Mouse (Mus musculus) MEL (cell line): ENCODE data around the gene Bicral. TPM values are rescaled to one million over a fixed set of nuclear protein-coding genes. Genes with fewer than 3 reads are reported as not detected.

Experiments used
- DNase-seq: peaks from one replicate; pipeline ENCODE4 v3.0.0; 2011; ENCODE audit warnings: low read depth, low spot score
- H3K27ac ChIP-seq: 2 replicates; pipeline ENCODE4 v1.5.1; 2012; ENCODE audit warnings: low read depth, mild to moderate bottlenecking, control low read depth, low read length, moderate library complexity; ENCODE audit not compliant: control insufficient read depth
- H3K27me3 ChIP-seq, 2 experiments: fragments of 150-350 bp in 1 of 2; sonication (generic) in 1 of 2; 2 replicates each; pipeline ENCODE4 v1.6.1; 2012; ENCODE audit warnings: low read length in 2 of 2, mild to moderate bottlenecking in 2 of 2, improper control_type of control experiment in 1 of 2, moderate library complexity in 1 of 2; ENCODE audit not compliant: insufficient read depth in 2 of 2, control insufficient read depth in 1 of 2
- H3K36me3 ChIP-seq, 2 experiments: 2 replicates each; pipeline ENCODE4 v1.6.1; 2012 to 2014; ENCODE audit warnings: low read length in 2 of 2, improper control_type of control experiment in 1 of 2, inconsistent platforms in 1 of 2, mild to moderate bottlenecking in 1 of 2; ENCODE audit not compliant: insufficient read depth in 2 of 2, control insufficient read depth in 1 of 2
- H3K4me1 ChIP-seq, 2 experiments: fragments of 150-350 bp in 1 of 2; sonication (generic) in 1 of 2; 2 replicates each; pipeline ENCODE4 v1.6.1; 2012; ENCODE audit warnings: low read length in 2 of 2, improper control_type of control experiment in 1 of 2, mild to moderate bottlenecking in 1 of 2; ENCODE audit not compliant: insufficient read depth in 2 of 2, control insufficient read depth in 1 of 2
- H3K4me3 ChIP-seq, 2 experiments: fragments of 150-350 bp in 1 of 2; sonication (generic) in 1 of 2; 2 replicates each; pipeline ENCODE4 v1.5.1; 2012; ENCODE audit warnings: low read depth in 2 of 2, low read length in 2 of 2, mild to moderate bottlenecking in 2 of 2, moderate library complexity in 2 of 2, control low read depth in 1 of 2, improper control_type of control experiment in 1 of 2; ENCODE audit not compliant: control insufficient read depth in 1 of 2, insufficient read depth in 1 of 2
- H3K79me2 ChIP-seq: 2 replicates; pipeline ENCODE4 v1.6.1; 2012; ENCODE audit warnings: mild to moderate bottlenecking, low read length, moderate library complexity; ENCODE audit not compliant: control insufficient read depth, poor library complexity, insufficient read depth
- H3K9ac ChIP-seq: 2 replicates; pipeline ENCODE4 v1.6.1; 2012; ENCODE audit warnings: low read depth, mild to moderate bottlenecking, control low read depth, low read length, moderate library complexity; ENCODE audit not compliant: control insufficient read depth, poor library complexity, severe bottlenecking
- H3K9me3 ChIP-seq: fragments of 150-350 bp; sonication (generic); replicated peaks from 2 replicates; pipeline ENCODE4 v1.6.1; 2012; ENCODE audit warnings: mild to moderate bottlenecking, low read length, improper control_type of control experiment, moderate library complexity; ENCODE audit not compliant: insufficient read depth
- CHD1 ChIP-seq: IDR thresholded peaks from 2 replicates; pipeline ENCODE4 v1.6.1; 2012; ENCODE audit warnings: low read depth, mild to moderate bottlenecking, inconsistent platforms, low read length, improper control_type of control experiment
- CHD2 ChIP-seq: IDR thresholded peaks from 2 replicates; pipeline ENCODE4 v1.6.1; 2011; ENCODE audit warnings: low read length, improper control_type of control experiment
- CTCF ChIP-seq, 3 experiments: IDR thresholded peaks in 2 of 3; conservative IDR thresholded peaks in 1 of 3; 2 replicates each; pipeline ENCODE4 v1.5.1; 2011 to 2012; ENCODE audit warnings: low read length in 3 of 3, low read depth in 2 of 3, mild to moderate bottlenecking in 2 of 3, improper control_type of control experiment in 1 of 3, inconsistent platforms in 1 of 3, mixed read lengths in 1 of 3, moderate library complexity in 1 of 3; ENCODE audit not compliant: control insufficient read depth in 1 of 3, insufficient read depth in 1 of 3, poor library complexity in 1 of 3, severe bottlenecking in 1 of 3
- ELF1 ChIP-seq: IDR thresholded peaks from 2 replicates; pipeline ENCODE4 v1.6.1; 2014; ENCODE audit warnings: low read depth, mild to moderate bottlenecking, inconsistent platforms, low read length, improper control_type of control experiment, moderate library complexity
- EP300 ChIP-seq, 2 experiments: IDR thresholded peaks; 2 replicates each; pipeline ENCODE4 v1.6.1; 2011; ENCODE audit warnings: improper control_type of control experiment in 2 of 2, low read length in 2 of 2, low read depth in 1 of 2, mild to moderate bottlenecking in 1 of 2
- ETS1 ChIP-seq: IDR thresholded peaks from 2 replicates; pipeline ENCODE4 v1.6.1; 2012; ENCODE audit warnings: low read depth, mild to moderate bottlenecking, inconsistent platforms, low read length, improper control_type of control experiment, moderate library complexity
- GABPA ChIP-seq: IDR thresholded peaks from 2 replicates; pipeline ENCODE4 v1.6.1; 2012; ENCODE audit warnings: low read depth, mild to moderate bottlenecking, inconsistent platforms, low read length, improper control_type of control experiment, moderate library complexity
- GATA1 ChIP-seq: IDR thresholded peaks from 2 replicates; pipeline ENCODE4 v1.6.1; 2011; ENCODE audit warnings: low read depth, low read length, improper control_type of control experiment
- HCFC1 ChIP-seq: IDR thresholded peaks from 2 replicates; pipeline ENCODE4 v1.6.1; 2012; ENCODE audit warnings: low read depth, mild to moderate bottlenecking, inconsistent platforms, low read length, improper control_type of control experiment, moderate library complexity
- JUND ChIP-seq: IDR thresholded peaks from 2 replicates; pipeline ENCODE4 v1.6.1; 2011; ENCODE audit warnings: low read depth, mild to moderate bottlenecking, improper control_type of control experiment, low read length
- KAT2A ChIP-seq: conservative IDR thresholded peaks from 2 replicates; pipeline ENCODE4 v1.6.1; 2012; ENCODE audit warnings: low read depth, low read length, improper control_type of control experiment, inconsistent platforms
- MAFK ChIP-seq: IDR thresholded peaks from 2 replicates; pipeline ENCODE4 v1.6.1; 2011; ENCODE audit warnings: low read depth, mild to moderate bottlenecking, low read length, improper control_type of control experiment, borderline replicate concordance
- MAX ChIP-seq: IDR thresholded peaks from 2 replicates; pipeline ENCODE4 v1.6.1; 2011; ENCODE audit warnings: low read length, improper control_type of control experiment
- MAZ ChIP-seq: IDR thresholded peaks from 2 replicates; pipeline ENCODE4 v1.6.1; 2012; ENCODE audit warnings: low read depth, mild to moderate bottlenecking, inconsistent platforms, low read length, improper control_type of control experiment
- MEF2A ChIP-seq: IDR thresholded peaks from 2 replicates; pipeline ENCODE4 v1.6.1; 2014; ENCODE audit warnings: low read depth, mild to moderate bottlenecking, inconsistent platforms, low read length, improper control_type of control experiment; ENCODE audit not compliant: poor library complexity, insufficient replicate concordance, severe bottlenecking; ENCODE audit errors: extremely low read depth
- MXI1 ChIP-seq: IDR thresholded peaks from 2 replicates; pipeline ENCODE4 v1.6.1; 2011; ENCODE audit warnings: mild to moderate bottlenecking, low read depth, low read length, improper control_type of control experiment
- MYB ChIP-seq: IDR thresholded peaks from 2 replicates; pipeline ENCODE4 v1.6.1; 2011; ENCODE audit warnings: mild to moderate bottlenecking, low read depth, low read length, improper control_type of control experiment
- MYC ChIP-seq: IDR thresholded peaks from 2 replicates; pipeline ENCODE4 v1.6.1; 2011; ENCODE audit warnings: low read depth, mild to moderate bottlenecking, low read length, improper control_type of control experiment, moderate library complexity
- NELFE ChIP-seq: IDR thresholded peaks from 2 replicates; pipeline ENCODE4 v1.6.1; 2011; ENCODE audit warnings: low read depth, low read length, improper control_type of control experiment
- NRF1 ChIP-seq: IDR thresholded peaks from 2 replicates; pipeline ENCODE4 v1.6.1; 2014; ENCODE audit warnings: low read depth, mild to moderate bottlenecking, inconsistent platforms, low read length, improper control_type of control experiment, moderate library complexity; ENCODE audit not compliant: poor library complexity, insufficient read depth, severe bottlenecking
- POLR2A ChIP-seq, 2 experiments: IDR thresholded peaks; 2 replicates each; pipeline ENCODE4 v1.6.1; 2011 to 2012; ENCODE audit warnings: low read length in 2 of 2, mild to moderate bottlenecking in 2 of 2, control low read depth in 1 of 2, improper control_type of control experiment in 1 of 2, low read depth in 1 of 2, moderate library complexity in 1 of 2; ENCODE audit not compliant: control insufficient read depth in 1 of 2, insufficient read depth in 1 of 2, poor library complexity in 1 of 2
- POLR2AphosphoS2 ChIP-seq: IDR thresholded peaks from 2 replicates; pipeline ENCODE4 v1.6.1; 2011; ENCODE audit warnings: low read length, improper control_type of control experiment
- RAD21 ChIP-seq: IDR thresholded peaks from 2 replicates; pipeline ENCODE4 v1.6.1; 2011; ENCODE audit warnings: mild to moderate bottlenecking, low read depth, low read length, improper control_type of control experiment
- RCOR1 ChIP-seq: IDR thresholded peaks from 2 replicates; pipeline ENCODE4 v1.6.1; 2012; ENCODE audit warnings: low read depth, mild to moderate bottlenecking, inconsistent platforms, low read length, improper control_type of control experiment
- SIN3A ChIP-seq: IDR thresholded peaks from 2 replicates; pipeline ENCODE4 v1.6.1; 2012; ENCODE audit warnings: low read length, improper control_type of control experiment, inconsistent platforms
- SMC3 ChIP-seq: IDR thresholded peaks from 2 replicates; pipeline ENCODE4 v1.6.1; 2011; ENCODE audit warnings: low read depth, low read length, improper control_type of control experiment
- TAL1 ChIP-seq: IDR thresholded peaks from 2 replicates; pipeline ENCODE4 v1.6.1; 2012; ENCODE audit warnings: mild to moderate bottlenecking, inconsistent platforms, low read length, moderate library complexity, mixed read lengths
- TBP ChIP-seq: IDR thresholded peaks from 2 replicates; pipeline ENCODE4 v1.8.0; 2011; ENCODE audit warnings: low read depth, low read length, improper control_type of control experiment
- TCF12 ChIP-seq: IDR thresholded peaks from 2 replicates; pipeline ENCODE4 v1.6.1; 2014; ENCODE audit warnings: low read depth, mild to moderate bottlenecking, inconsistent platforms, low read length, improper control_type of control experiment, moderate library complexity
- UBTF ChIP-seq: IDR thresholded peaks from 2 replicates; pipeline ENCODE4 v1.6.1; 2012; ENCODE audit warnings: low read depth, mild to moderate bottlenecking, inconsistent platforms, low read length, improper control_type of control experiment, moderate library complexity, borderline replicate concordance; ENCODE audit not compliant: insufficient read depth
- USF1 ChIP-seq: IDR thresholded peaks from 2 replicates; pipeline ENCODE4 v1.6.1; 2014; ENCODE audit warnings: low read depth, mild to moderate bottlenecking, inconsistent platforms, low read length, improper control_type of control experiment, moderate library complexity
- USF2 ChIP-seq, 2 experiments: IDR thresholded peaks; 2 replicates each; pipeline ENCODE4 v1.6.1; 2011 to 2012; ENCODE audit warnings: improper control_type of control experiment in 2 of 2, low read length in 2 of 2, borderline replicate concordance in 1 of 2, inconsistent platforms in 1 of 2, low read depth in 1 of 2, mild to moderate bottlenecking in 1 of 2; ENCODE audit not compliant: insufficient read depth in 1 of 2
- ZC3H11A ChIP-seq: IDR thresholded peaks from 2 replicates; pipeline ENCODE4 v1.6.1; 2012; ENCODE audit warnings: low read depth, mild to moderate bottlenecking, inconsistent platforms, low read length, improper control_type of control experiment
- ZKSCAN1 ChIP-seq: IDR thresholded peaks from 2 replicates; pipeline ENCODE4 v1.6.1; 2012; ENCODE audit warnings: low read depth, mild to moderate bottlenecking, inconsistent platforms, low read length, improper control_type of control experiment, moderate library complexity
- ZMIZ1 ChIP-seq: IDR thresholded peaks from 2 replicates; pipeline ENCODE4 v1.6.1; 2012; ENCODE audit warnings: low read depth, mild to moderate bottlenecking, inconsistent platforms, low read length, improper control_type of control experiment, moderate library complexity
- polyA plus RNA-seq, 2 experiments: library from polyadenylated mRNA; stranded (reverse) in 1 of 2; unstranded in 1 of 2; fragments of >175 nt in 1 of 2; fragments of >200 nt in 1 of 2; gene quantifications; 2 replicates each; pipeline versions ENCODE4 v1.2.1 to v1.2.4; 2012; ENCODE audit warnings: low replicate concordance in 2 of 2, low read depth in 1 of 2; ENCODE audit not compliant: insufficient read length in 2 of 2, insufficient read depth in 1 of 2, missing spikeins in 1 of 2
- total RNA-seq: library from RNA; depleted of rRNA; stranded (reverse); fragments of 300-350 nt; gene quantifications from 2 replicates; pipeline ENCODE4 v1.2.3, GENCODE M21; 2012

Gene Bicral
- total and polyA plus RNA-seq, 3 experiments, result 3.7 to 6.9 TPM; not detected in 1

DNA sequence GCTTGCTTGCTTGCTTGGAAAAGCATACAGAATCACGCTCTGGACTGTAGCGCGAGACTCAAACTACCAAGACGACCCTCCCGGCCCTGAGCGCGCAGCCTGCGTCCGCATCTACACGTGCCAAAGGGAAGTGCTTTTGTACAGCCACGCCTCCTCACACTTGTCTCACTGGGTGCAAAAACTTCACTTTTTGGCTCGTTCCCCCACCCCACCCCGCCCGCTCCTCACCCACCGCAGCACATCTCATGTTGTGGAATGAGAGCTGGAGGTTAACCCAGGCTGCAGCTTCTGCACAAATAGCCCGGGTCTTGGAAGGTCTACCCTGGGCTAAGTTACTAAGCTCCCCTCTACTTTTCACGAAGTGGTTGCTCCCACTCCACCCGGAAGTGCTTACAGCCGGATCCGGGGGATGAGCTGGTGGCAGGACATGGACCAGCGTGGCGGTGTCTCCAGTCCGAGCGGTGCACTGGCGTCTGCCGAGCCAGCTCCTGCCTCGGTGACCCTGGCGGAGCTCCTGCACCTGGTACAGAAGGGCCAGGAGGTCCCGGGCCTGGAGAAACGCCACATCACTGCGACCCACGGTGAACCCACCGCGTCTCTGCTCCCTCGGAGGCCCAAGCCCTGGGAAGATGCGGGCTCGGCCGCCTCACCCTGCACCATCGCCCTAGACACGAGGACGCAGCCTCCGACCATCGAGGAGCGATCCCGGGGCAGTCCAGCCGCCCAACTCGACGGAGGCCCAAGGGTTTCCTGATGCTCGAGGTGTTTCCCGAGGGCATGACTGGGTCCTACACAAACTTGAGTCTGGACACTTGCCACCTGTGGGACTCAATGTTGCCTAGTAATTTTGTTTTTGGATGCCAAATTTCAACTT lies 85.6 kb downstream of the Bicral start, which contains the start of gene 2310039H08Rik:
2310039H08Rik (plus strand) TSS at position 232 of the 874 bp plus-strand sequence.
- no peaks in the 10 kb centered on the region for H3K9me3 ChIP-seq
- peak; percentile 96 for DNase-seq
- H3K9ac ChIP-seq, result peak within 1 kb of the TSS; percentile 96
- H3K4me3 ChIP-seq, result peak within 1 kb of the TSS; percentile 69 to 91
- H3K27me3 ChIP-seq, result no peaks in the 10 kb centered on the region
- H3K4me1 ChIP-seq, result peaks cover 0 to 7% of the 10 kb centered on the region in 2 experiments; a peak in 1 of 4 replicates
- peaks cover 10% of the 10 kb centered on the region for H3K79me2 ChIP-seq
- peak within 1 kb of the TSS; percentile 90 for H3K27ac ChIP-seq
- H3K36me3 ChIP-seq, result no peaks in the 10 kb centered on the region; a peak in 1 of 4 replicates
- TF ChIP-seq MAX (peak; percentile 94), POLR2AphosphoS2 (peak; percentile 73; the same call in 1 of the 2 replicates), TBP (peak; percentile 82), NELFE (peak; percentile 92), ZKSCAN1 (no peak), MAFK (no peak), ZMIZ1 (peak; percentile 89), POLR2A (IDR thresholded peaks at IDR 0.05; ENCODE audit: control insufficient read depth in 1 of 2, insufficient read depth in 1 of 2, low read depth in 1 of 2, low read length in 2 of 2, poor library complexity in 1 of 2) (peak; percentile 67 to 93), ETS1 (no peak; the same call in 1 of the 2 replicates), GABPA (no peak), RCOR1 (no peak), HCFC1 (peak; percentile 89), TAL1 (no peak), USF2 (IDR thresholded peaks at IDR 0.05; ENCODE audit: borderline replicate concordance in 1 of 2, insufficient read depth in 1 of 2, low read depth in 1 of 2, low read length in 2 of 2) (no peak), UBTF (peak; percentile 73; the same call in 1 of the 2 replicates), TCF12 (peak; percentile 43; the same call in 1 of the 2 replicates), RAD21 (no peak), GATA1 (no peak), ZC3H11A (no peak), MYC (peak; percentile 96), CHD1 (peak; percentile 99), NRF1 (no peak), SMC3 (no peak), ELF1 (peak; percentile 89), SIN3A (peak; percentile 92), MAZ (peak; percentile 39; the same call in 1 of the 2 replicates), MXI1 (peak; percentile 97), MYB (no peak), EP300 (IDR thresholded peaks at IDR 0.05; ENCODE audit: low read depth in 1 of 2, low read length in 2 of 2) (peak in 1 of 2 experiments; percentile 20; a peak in 1 of 4 replicates), KAT2A (peak; percentile 69), USF1 (peak; percentile 63; the same call in 1 of the 2 replicates), CHD2 (peak; percentile 31), MEF2A (no peak), JUND (no peak), CTCF (IDR thresholded peaks at IDR 0.05 in 2 of 3, conservative IDR thresholded peaks at IDR 0.05 in 1 of 3; ENCODE audit: control insufficient read depth in 1 of 3, insufficient read depth in 1 of 3, low read depth in 2 of 3, low read length in 3 of 3, poor library complexity in 1 of 3, severe bottlenecking in 1 of 3) (no peak)
